8 mouse cellular contexts compared by ENCODE assay signal in the genomic region with DNA sequence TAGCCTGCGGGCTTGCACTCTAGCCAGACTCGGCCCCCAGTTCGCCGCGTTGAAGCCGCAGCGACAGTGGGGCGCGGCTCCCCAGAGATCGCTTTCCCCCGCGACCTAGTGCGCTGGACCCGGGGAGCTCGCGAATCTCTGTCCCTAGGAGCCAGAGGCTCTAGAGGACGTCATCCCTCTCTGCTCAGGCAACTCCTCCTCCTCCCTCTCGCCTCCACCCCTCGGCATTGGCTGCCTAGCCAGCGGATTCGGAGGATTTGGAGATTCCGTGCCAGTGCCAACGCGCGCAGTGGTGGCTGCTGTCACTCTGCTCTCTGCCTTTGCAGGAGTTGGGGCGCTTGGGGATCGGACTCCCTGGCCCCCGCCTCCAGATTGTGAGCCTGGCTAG. TPM values are rescaled to one million over a fixed set of nuclear protein-coding genes. Genes with fewer than 3 reads are reported as not detected.
DNase-seq lines count a peak whose midpoint lies in the region; ATAC-seq and TF ChIP-seq lines count a peak whose summit lies in the region.

No protein-coding gene starts in this region.

- 0% methylated on average over 28 of the region's 28 CpGs for WGBS in cerebellum, adult 2 months
- WGBS in forebrain, postnatal 0 days = 1% methylated on average over 28 of the region's 28 CpGs
- WGBS in hindbrain, embryonic 11.5 days = under 1% methylated on average over 27 of the region's 28 CpGs

- no peaks in the 10 kb centered on the region for H3K36me3 ChIP-seq in E14TG2a.4 (ENCODE audit: insufficient read depth, low read length)
- H3K36me3 ChIP-seq in forebrain, postnatal 0 days (ENCODE audit: insufficient read depth) = no peaks in the 10 kb centered on the region
- H3K36me3 ChIP-seq in hindbrain, embryonic 11.5 days (ENCODE audit: control insufficient read depth, insufficient read depth, low read length) = no peaks in the 10 kb centered on the region

- H3K9me3 ChIP-seq in E14TG2a.4 (ENCODE audit: low read length) = no peaks in the 10 kb centered on the region
- no peaks in the 10 kb centered on the region for H3K9me3 ChIP-seq in forebrain, postnatal 0 days (ENCODE audit: low read length)
- no peaks in the 10 kb centered on the region for H3K9me3 ChIP-seq in hindbrain, embryonic 11.5 days (ENCODE audit: control insufficient read depth, low read length)

- TF ChIP-seq CTCF in E14TG2a.4 (conservative IDR thresholded peaks at IDR 0.05; ENCODE audit: low read length) = no peak
- TF ChIP-seq CTCF in cerebellum, adult 2 months (IDR thresholded peaks at IDR 0.05; ENCODE audit: borderline replicate concordance, insufficient read depth, low read depth, low read length) = no peak
- TF ChIP-seq CTCF in forebrain, postnatal 0 days (IDR thresholded peaks at IDR 0.05; ENCODE audit: low read depth) = no peak

- peak; percentile 82 for ATAC-seq in forebrain, postnatal 0 days
- peak; percentile 63 for ATAC-seq in hindbrain, embryonic 11.5 days (ENCODE audit: low FRiP score)

- peak; percentile 92 to 93 for DNase-seq in cerebellum, adult 2 months
- DNase-seq in forebrain, postnatal 0 days = peak; percentile 74
- peak; percentile 62 for DNase-seq in hindbrain, embryonic 11.5 days (ENCODE audit: low spot score)
- peak; percentile 58 for DNase-seq in layer of hippocampus, adult 9-11 months
- DNase-seq in lung, adult 18-20 months = peak; percentile 8 to 29
- peak; percentile 68 for DNase-seq in retina, embryonic 14.5 days (ENCODE audit: low spot score)
- no peak for DNase-seq in spleen, postnatal 10 days (ENCODE audit: low spot score in 2 of 2)

- peaks cover 16% of the 10 kb centered on the region for H3K4me1 ChIP-seq in E14TG2a.4 (replicated peaks; ENCODE audit: low read depth, low read length)
- no peaks in the 10 kb centered on the region for H3K4me1 ChIP-seq in cerebellum, adult 2 months (ENCODE audit: control insufficient read depth, insufficient read depth, low read length)
- 0 out of 2 replicates have a peak, but pooled peaks cover 10% of the 10 kb centered on the region for H3K4me1 ChIP-seq in forebrain, postnatal 0 days (ENCODE audit: insufficient read depth)
- H3K4me1 ChIP-seq in hindbrain, embryonic 11.5 days (replicated peaks; ENCODE audit: control insufficient read depth, insufficient read depth, low read length) = no peaks in the 10 kb centered on the region; the same call in 1 of the 2 replicates

- H3K4me2 ChIP-seq in forebrain, postnatal 0 days (ENCODE audit: low read depth) = peak overlapping the region; percentile 100
- H3K4me2 ChIP-seq in hindbrain, embryonic 11.5 days (replicated peaks; ENCODE audit: low read depth, low read length) = peak overlapping the region; percentile 100

- peaks cover 78% of the 10 kb centered on the region for H3K27me3 ChIP-seq in E14TG2a.4 (ENCODE audit: insufficient read depth, low read length)
- H3K27me3 ChIP-seq in cerebellum, adult 2 months (ENCODE audit: control insufficient read depth, insufficient read depth, low read length) = no peaks in the 10 kb centered on the region
- peaks cover 14% of the 10 kb centered on the region for H3K27me3 ChIP-seq in forebrain, postnatal 0 days (ENCODE audit: insufficient read depth, low read length)
- peaks cover 15% of the 10 kb centered on the region for H3K27me3 ChIP-seq in hindbrain, embryonic 11.5 days (ENCODE audit: control insufficient read depth, insufficient read depth, low read length)

- peak overlapping the region; percentile 83 for H3K27ac ChIP-seq in cerebellum, adult 2 months (ENCODE audit: insufficient read depth, low read length)
- H3K27ac ChIP-seq in forebrain, postnatal 0 days (ENCODE audit: low read depth, low read length) = no peak overlapping the region
- H3K27ac ChIP-seq in hindbrain, embryonic 11.5 days (ENCODE audit: low read depth, low read length) = no peak overlapping the region

- peak overlapping the region; percentile 84 for H3K4me3 ChIP-seq in E14TG2a.4 (replicated peaks; ENCODE audit: low read length)
- peak overlapping the region; percentile 94 for H3K4me3 ChIP-seq in cerebellum, adult 2 months (replicated peaks; ENCODE audit: insufficient read depth, low read depth, low read length)
- H3K4me3 ChIP-seq in forebrain, postnatal 0 days (ENCODE audit: low read depth, low read length) = peak overlapping the region; percentile 58
- H3K4me3 ChIP-seq in hindbrain, embryonic 11.5 days (ENCODE audit: low read depth, low read length) = peak overlapping the region; percentile 54

- H3K9ac ChIP-seq in forebrain, postnatal 0 days = peak overlapping the region; percentile 61
- H3K9ac ChIP-seq in hindbrain, embryonic 11.5 days (ENCODE audit: low read depth, low read length) = 0 out of 2 replicates have a peak overlapping the region, but pooled peaks have one; percentile 35

- TF ChIP-seq POLR2A in cerebellum, adult 2 months (IDR thresholded peaks at IDR 0.05; ENCODE audit: borderline replicate concordance, insufficient read depth, low read length) = peak; percentile 78; the same call in 1 of the 2 replicates

RNA-seq across cellular contexts. Expression of a gene that starts 0.7 kb away (rescaled TPM):
- 236 and 247 TPM in 2 replicates for polyA plus RNA-seq in cerebellum, adult 2 months (2012; rRNA removed)
- total RNA-seq in forebrain, postnatal 0 days (2014; rRNA removed) = 57.9 and 68.6 TPM in 2 replicates
- 44.1 and 54.1 TPM in 2 replicates for polyA plus RNA-seq in forebrain, postnatal 0 days (2015; fragmentation: Nextera tagmentation; extraction: Ambion mirVana)
- 85.5 and 92.9 TPM in 2 replicates for polyA plus RNA-seq in hindbrain, embryonic 11.5 days (2014; fragmentation: Nextera tagmentation; extraction: Ambion mirVana)

Comparison
In these comparisons a context has a peak if more than half of its experiments do, and no peak if none do; other contexts are left out.
1. DNase-seq: peak in cerebellum, adult 2 months (2 of 2), forebrain, postnatal 0 days (single experiment), hindbrain, embryonic 11.5 days (single experiment), layer of hippocampus, adult 9-11 months (single experiment), lung, adult 18-20 months (2 of 2) and retina, embryonic 14.5 days (single experiment); none in spleen, postnatal 10 days (0 of 2).
2. Peak in every context shown above with its lines, with median percentiles within 50 percentile points of each other: H3K4me3 ChIP-seq.